Mouse (Mus musculus): Measurements from ENCODE around the gene Il25. TPM values are rescaled to one million over a fixed set of nuclear protein-coding genes. Genes with fewer than 3 reads are reported as not detected.
"Not testable (repeated sequence)": the region's sequence is repeated elsewhere in the genome, so short reads cannot be mapped to it uniquely, and the experiment has no call there.

The Il25 gene
- total RNA-seq, 2 experiments from 2014 or later, result not detected

DNA sequence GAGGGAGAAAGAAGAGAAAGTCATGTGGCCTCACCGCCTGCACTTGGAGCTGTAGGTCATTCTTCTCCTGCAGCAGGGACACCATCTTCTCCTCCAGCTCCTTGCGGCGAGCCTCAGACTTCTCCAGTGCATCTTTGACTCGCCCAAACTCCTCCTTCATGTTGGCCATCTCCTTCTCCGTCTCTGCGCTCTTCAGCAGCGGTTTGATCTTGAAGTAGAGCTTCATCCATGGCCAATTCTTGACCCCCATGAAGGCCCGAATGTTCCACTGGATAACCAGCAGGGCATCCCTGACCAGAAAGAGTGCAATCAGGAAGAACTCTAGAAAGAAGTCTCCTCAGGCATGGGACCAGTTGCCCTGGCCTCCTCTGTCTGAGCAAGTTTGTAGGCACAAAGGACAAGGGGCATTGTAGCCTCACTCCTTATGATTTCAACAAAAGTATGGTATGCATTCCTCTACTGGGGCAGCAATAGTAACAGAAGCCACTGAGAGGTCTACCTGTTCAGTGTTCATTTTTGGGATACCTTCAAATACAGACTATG lies 21.2 kb downstream of the Il25 start:
- DNase-seq, result no peak

DNA sequence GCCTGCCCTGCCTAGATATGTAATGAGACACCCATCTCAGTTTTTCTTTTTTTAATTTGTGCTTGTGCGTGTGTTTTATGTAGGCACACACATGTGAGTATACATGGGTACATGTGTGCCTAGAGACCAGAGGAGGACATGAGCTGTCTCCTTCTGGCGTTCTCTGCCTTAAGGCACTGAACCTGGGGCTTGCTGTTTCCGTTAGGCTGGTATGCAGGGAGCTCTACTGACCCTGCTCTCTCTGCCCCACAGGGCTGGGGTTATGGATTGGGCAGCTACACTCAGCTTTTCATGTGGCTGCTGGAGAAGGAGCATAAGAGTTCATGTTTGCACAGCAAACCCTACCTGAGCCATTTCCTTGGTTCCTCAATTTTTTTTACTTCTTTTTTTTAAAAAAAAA lies 22.0 kb downstream of the Il25 start:
- DNase-seq, result no peak

DNA sequence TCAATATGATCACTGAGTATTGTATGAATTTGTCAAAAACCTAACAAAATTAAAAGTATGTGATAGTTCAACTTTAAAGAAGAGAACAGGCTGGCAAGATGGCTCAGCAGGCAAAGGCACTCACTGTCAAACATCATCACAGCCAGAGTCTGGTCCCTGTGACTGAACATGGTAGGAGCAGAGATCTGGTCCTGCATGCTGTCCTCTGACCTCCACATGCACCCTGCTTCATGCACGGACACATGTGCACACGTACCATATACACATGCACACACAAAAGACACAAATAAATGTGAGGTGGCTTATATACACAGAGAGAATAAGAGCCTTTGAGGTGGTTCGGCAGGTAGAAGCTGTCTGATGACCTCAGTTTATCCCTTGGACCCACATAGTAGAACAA lies 23.0 kb downstream of the Il25 start:
- DNase-seq, result no peak

DNA sequence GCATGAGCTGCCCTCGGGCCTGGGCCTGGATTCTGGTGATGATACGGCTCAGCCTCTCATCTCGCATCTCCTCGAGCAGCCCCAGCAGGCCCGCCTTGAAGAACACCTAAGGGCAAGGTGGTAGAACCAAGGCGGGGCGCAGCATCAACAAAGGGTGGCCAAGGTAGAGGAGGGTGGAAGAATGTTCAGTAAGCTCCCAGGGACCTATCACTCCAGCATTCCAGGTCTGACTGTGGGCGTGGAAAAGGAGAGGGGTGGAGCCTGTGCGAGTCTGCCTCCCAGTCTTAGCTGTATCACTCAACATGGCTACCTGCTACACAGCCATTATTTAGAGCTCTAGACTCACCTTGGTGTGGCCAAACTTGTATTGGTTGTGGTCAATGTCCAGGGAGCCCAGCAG lies 24.0 kb downstream of the Il25 start:
- no peak for DNase-seq

GRCm38 (mm10) chr14:54958503-54958902 lies 26.0 kb downstream of the Il25 start:
- no peak for DNase-seq

DNA sequence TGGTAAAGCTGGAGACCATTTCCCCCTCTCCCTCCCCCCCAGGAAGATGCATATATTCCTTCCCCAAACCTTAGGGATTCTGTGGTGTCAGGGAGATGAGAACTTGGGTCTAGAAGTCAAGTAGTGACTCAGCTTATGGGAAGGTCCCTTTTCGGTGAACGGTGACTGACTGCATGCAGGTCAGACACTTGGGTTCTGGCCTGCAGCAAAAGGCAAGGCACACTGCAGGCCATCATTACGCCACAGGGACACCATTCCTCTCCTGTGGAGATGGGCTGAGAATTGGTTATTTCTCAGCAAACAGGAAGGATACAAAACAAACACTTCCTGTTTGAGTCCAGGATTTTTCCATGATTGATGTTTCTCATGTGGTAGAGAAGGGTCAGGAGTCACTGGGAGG lies 26.7 kb downstream of the Il25 start:
- DNase-seq, result no peak

GRCm38 (mm10) chr14:54959853-54960613 lies 27.5 kb downstream of the Il25 start:
- not testable (repeated sequence) for DNase-seq

DNA sequence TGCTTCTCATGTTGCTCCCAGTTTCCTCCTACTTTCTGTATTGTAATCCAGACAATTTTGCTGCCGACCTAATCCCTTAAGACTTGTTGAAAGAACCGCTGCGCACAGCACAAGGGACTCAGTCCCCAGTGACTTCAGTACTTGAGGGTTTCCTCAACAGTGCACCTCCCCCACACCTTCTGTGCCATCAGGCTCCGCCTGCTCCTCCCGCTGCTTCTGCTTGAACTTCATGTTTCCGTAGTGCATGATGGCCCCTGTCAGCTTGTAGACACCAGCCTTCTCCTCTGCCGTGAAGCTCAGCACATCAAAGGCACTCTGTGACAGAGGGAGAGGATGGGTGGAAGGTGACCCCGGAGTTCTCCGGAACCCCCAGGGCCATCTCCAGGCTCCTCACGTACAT lies 28.3 kb downstream of the Il25 start:
- DNase-seq, result no peak

- DNase-seq, result no peak
These were observed 29.0 kb downstream of the Il25 start for GRCm38 (mm10) chr14:54961487-54961886.

GRCm38 (mm10) chr14:54962714-54963113 lies 30.2 kb downstream of the Il25 start:
- DNase-seq, result no peak

DNA sequence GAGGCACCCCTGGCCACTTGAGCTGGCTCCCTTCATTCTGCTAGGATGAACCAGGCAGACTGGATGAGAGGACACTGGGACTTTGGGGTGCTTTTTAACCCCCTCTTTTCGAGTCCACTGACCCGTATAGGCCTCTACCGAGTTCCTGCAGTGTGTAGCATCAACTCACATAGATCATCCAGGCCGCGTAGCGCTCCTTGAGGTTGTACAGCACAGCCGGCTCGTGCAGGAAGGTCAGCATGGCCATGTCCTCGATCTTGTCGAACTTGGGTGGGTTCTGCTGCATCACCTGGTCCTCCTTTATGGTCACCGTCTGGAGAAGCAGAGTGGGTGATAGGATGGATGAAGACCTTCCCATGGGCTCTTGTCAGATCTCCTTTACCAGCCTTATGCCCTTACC lies 31.2 kb downstream of the Il25 start:
- DNase-seq, result no peak

- no peak for DNase-seq
These were observed 32.5 kb downstream of the Il25 start for GRCm38 (mm10) chr14:54965044-54965443.

GRCm38 (mm10) chr14:54965631-54966030 lies 33.1 kb downstream of the Il25 start:
- no peak for DNase-seq

DNA sequence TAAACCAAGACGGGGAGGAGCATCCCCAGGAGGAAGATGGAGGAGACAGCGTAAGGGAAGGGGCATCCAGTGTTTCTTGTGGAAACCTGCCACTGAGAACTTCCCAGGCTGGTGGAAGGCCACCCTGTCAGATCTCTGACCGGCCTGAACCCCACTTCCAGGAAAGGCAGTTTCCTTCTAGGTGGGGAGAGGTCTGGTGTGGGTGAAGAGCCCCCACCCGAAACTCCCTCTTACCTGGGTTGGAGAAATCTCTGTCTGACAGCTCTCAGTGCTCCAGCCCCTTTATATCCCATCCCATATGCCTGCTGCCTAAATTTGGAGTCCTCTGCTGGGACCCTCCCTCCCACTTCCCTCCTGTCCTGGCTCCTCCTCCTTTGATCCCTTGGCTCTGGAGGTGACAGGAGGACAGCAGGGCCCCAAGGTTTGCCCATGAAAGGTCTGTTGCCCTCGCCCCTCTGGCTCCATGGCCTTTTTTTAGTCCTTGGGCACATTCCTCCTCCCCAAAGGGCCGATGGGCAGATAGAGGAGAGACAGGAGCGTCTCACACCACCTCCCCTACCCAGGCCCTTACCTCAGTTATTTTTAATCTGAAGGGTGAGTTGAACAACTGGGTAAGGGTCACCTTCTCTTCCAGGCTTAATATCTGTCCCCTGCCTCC lies 34.0 kb downstream of the Il25 start, which contains the start of gene Myh6:
Gene Myh6 (minus strand): TSS at position 608 of the 658 bp plus-strand sequence.
- no peak for DNase-seq

DNA sequence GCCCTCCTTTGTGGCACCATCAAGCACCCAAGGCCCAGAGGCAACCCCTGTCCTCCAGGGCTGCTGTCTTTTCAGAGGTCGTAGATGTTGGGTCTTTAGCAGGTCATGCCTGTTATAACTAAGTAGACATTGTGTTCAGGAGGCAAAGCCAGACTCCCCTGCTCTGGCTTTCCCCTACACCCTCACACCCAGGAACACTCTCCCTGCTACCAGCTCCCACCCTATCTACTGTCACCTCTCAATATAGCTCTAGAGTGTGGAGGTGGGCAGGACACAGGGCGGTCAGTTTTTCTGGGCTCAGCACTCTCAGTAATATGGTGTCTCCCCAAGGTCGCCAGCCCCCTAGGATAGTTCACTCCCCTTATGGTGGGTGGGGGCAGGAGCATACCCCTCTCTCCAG lies 35.4 kb downstream of the Il25 start:
- no peak for DNase-seq

DNA sequence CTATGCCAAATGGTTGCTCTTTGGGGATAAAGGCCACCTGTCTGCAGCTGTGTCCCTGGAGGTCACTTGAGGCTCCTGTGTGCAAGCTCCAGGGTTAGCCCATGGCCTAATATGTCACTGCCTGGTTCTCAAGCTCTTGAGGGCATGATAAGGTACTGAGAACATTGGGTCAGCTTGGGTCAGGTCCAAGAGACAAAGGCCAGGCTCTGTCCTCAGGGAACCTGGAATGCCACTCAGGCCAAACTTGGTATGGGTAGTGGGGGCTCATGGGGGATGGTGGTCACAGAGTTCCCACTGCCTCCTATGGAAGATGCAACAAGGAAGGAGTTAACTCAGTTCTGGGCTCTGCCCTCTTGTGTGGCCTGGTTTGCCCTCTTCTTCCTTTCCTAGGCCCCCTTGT lies 35.8 kb downstream of the Il25 start:
- DNase-seq, result no peak

- not testable (repeated sequence) for DNase-seq
These were observed 40.3 kb downstream of the Il25 start for GRCm38 (mm10) chr14:54972786-54973185.

GRCm38 (mm10) chr14:54974068-54974791 lies 41.7 kb downstream of the Il25 start:
- no peak for DNase-seq

DNA sequence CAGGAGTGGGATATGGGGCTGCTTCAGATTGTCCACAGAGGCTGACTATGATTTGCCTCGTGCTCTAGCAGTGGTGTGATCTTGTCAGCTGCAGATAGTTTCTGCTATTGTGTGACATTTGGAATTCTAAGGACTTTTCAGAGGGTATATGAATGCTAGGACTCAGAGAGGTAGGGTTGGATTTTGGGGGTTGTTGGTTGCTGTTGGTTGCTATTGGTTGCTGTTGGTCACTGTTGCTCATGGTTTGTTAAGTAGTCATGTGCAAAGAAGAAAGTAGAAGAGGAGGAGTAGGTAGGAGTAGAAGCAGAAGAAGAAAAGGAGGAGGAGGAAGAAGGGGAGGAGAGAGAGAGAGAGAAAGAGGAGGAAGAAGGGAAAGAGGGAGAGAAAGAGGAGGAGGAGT lies 44.1 kb downstream of the Il25 start, which contains the start of gene Gm17428:
Gene Gm17428 (plus strand): TSS at position 301 of the 400 bp plus-strand sequence.
- DNase-seq, result no peak

DNA sequence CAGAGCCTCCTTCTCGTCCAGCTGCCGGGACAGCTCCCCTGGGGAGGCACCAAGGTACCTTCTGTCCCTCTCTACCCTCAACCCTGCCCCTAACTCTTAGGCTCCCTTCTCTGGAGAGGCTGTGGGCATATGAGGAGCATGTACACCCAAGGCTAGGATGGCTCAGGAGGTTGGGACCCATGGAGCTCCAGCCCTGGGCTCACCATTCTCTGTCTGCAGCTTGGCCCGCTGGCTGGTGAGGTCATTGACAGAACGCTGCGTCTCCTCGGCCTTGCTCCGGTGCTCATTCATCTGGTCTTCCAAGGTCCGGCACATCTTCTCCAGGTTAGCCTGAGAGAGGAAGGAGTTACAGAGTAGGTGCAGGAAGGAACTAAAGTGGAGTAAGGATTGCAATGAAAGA lies 46.2 kb downstream of the Il25 start:
- no peak for DNase-seq

DNA sequence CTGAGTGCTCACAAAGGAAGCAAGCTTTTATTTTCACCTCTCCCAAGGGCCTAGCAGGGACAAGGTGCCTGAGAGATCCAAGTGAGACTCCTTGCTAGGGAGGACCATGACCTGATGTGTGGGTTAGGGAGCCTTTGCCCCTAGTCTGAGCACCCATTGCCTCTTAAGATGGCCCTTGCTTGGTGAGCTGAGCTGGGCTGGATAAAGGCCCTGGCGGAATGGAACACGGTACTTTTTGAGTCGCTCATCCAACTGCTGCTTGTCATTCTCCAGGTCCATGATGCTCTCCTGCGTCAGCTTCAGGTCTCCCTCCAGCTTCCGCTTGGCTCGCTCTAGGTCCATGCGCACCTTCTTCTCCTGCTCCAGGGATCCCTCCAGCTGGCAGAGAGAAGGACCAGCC lies 49.4 kb downstream of the Il25 start:
- no peak for DNase-seq

All from gastrocnemius, postnatal 25 days (tissue).